Mouse (Mus musculus) MN1 (cell line): ENCODE results near the gene Lat.

ENCODE experiments used
- DNase-seq: peaks from one replicate; pipeline ENCODE4 v3.0.0-alpha.2; 2016; ENCODE audit warnings: low spot score

Lat gene

GRCm38 (mm10) chr7:126367636-126368035 is 1.7 kb downstream of the Lat start:
- DNase-seq, result no peak

GRCm38 (mm10) chr7:126363038-126363437 is 6.3 kb downstream of the Lat start:
- no peak for DNase-seq

- peak; percentile 43 for DNase-seq
Measured at GRCm38 (mm10) chr7:126359049-126359448, 10.3 kb downstream of the Lat start.

GRCm38 (mm10) chr7:126358413-126358812 is 11.0 kb downstream of the Lat start:
- no peak for DNase-seq

- DNase-seq, result no peak
Measured at GRCm38 (mm10) chr7:126357838-126358237, 11.5 kb downstream of the Lat start.

- no peak for DNase-seq
Measured at GRCm38 (mm10) chr7:126356793-126357591, 12.4 kb downstream of the Lat start.

GRCm38 (mm10) chr7:126355847-126356597 is 13.3 kb downstream of the Lat start:
- DNase-seq, result peak; percentile 29

GRCm38 (mm10) chr7:126354738-126355614 is 14.4 kb downstream of the Lat start:
- DNase-seq, result no peak

GRCm38 (mm10) chr7:126353994-126354365 is 15.4 kb downstream of the Lat start:
- no peak for DNase-seq

GRCm38 (mm10) chr7:126353251-126353993 is 15.9 kb downstream of the Lat start:
- DNase-seq, result no peak

- no peak for DNase-seq
Measured at GRCm38 (mm10) chr7:126351419-126351951, 17.9 kb downstream of the Lat start.

GRCm38 (mm10) chr7:126350748-126351418 is 18.5 kb downstream of the Lat start:
- no peak for DNase-seq

- DNase-seq, result no peak
Measured at GRCm38 (mm10) chr7:126348293-126348692, 21.1 kb downstream of the Lat start.

GRCm38 (mm10) chr7:126347098-126347497 is 22.3 kb downstream of the Lat start:
- DNase-seq, result no peak

- DNase-seq, result no peak
Measured at GRCm38 (mm10) chr7:126345969-126346368, 23.4 kb downstream of the Lat start.

GRCm38 (mm10) chr7:126345557-126345956 is 23.8 kb downstream of the Lat start:
- DNase-seq, result no peak

GRCm38 (mm10) chr7:126340896-126341295 is 28.5 kb downstream of the Lat start:
- DNase-seq, result no peak

- DNase-seq, result no peak
Measured at GRCm38 (mm10) chr7:126340206-126340618, 29.2 kb downstream of the Lat start.

- DNase-seq, result no peak
Measured at GRCm38 (mm10) chr7:126339521-126339971, 29.8 kb downstream of the Lat start.

GRCm38 (mm10) chr7:126338906-126339305 is 30.5 kb downstream of the Lat start:
- no peak for DNase-seq

- no peak for DNase-seq
Measured at GRCm38 (mm10) chr7:126335556-126335955, 33.8 kb downstream of the Lat start.
